Mouse (Mus musculus) heart, embryonic 10.5 days (tissue): ENCODE data around the gene Gm20388. TPM values are rescaled to one million over a fixed set of nuclear protein-coding genes. Genes with fewer than 3 reads are reported as not detected.

Experiments
- DNase-seq: peaks from one replicate; pipeline ENCODE4 v3.0.0-alpha.2; 2017; ENCODE audit warnings: low spot score
- H3K27ac ChIP-seq: fragments of 300-500 bp; sonication (generic); 2 replicates; pipeline ENCODE4 v1.5.1; 2016; ENCODE audit warnings: mild to moderate bottlenecking
- H3K27me3 ChIP-seq: fragments of 300-500 bp; sonication (generic); 2 replicates; pipeline ENCODE4 v1.6.1; 2016; ENCODE audit warnings: mild to moderate bottlenecking; ENCODE audit not compliant: poor library complexity, insufficient read depth, severe bottlenecking
- H3K36me3 ChIP-seq: fragments of 300-500 bp; sonication (generic); 2 replicates; pipeline ENCODE4 v1.6.1; 2016; ENCODE audit warnings: mild to moderate bottlenecking, moderate library complexity
- H3K4me1 ChIP-seq: fragments of 300-500 bp; sonication (generic); 2 replicates; pipeline ENCODE4 v1.6.1; 2016; ENCODE audit warnings: mild to moderate bottlenecking
- H3K4me3 ChIP-seq: fragments of 300-500 bp; sonication (generic); 2 replicates; pipeline ENCODE4 v1.5.1; 2016; ENCODE audit warnings: mild to moderate bottlenecking, moderate library complexity
- H3K9me3 ChIP-seq: fragments of 300-500 bp; sonication (generic); 2 replicates; pipeline ENCODE4 v1.6.1; 2016; ENCODE audit warnings: mild to moderate bottlenecking, moderate library complexity
- WGBS: fragments of 180-500 bp; shearing (Covaris S2); methylation state at CpG from one replicate; pipeline ENCODE4 v1.1.7; 2016; 5-methylcytosine and 5-hydroxymethylcytosine counted together
- polyA plus RNA-seq: library from polyadenylated mRNA; unstranded; fragments of >200 nt; fragmentation: Nextera tagmentation; extraction: Ambion mirVana; gene quantifications from 2 replicates; pipeline ENCODE4 v1.2.1, GENCODE M21; 2016

Gm20388 gene
- polyA plus RNA-seq, 1 experiment from 2014 or later = 4.5 TPM

GRCm38 (mm10) chr8:122779255-122779654 is 2868.6 kb downstream of the Gm20388 start:
- no peak for DNase-seq
- 74% methylated on average over 9 of the region's 9 CpGs for WGBS
- H3K4me3 ChIP-seq = no peak overlapping the region
- no peaks in the 10 kb centered on the region for H3K9me3 ChIP-seq
- peaks cover 8% of the 10 kb centered on the region; the same call in 1 of the 2 replicates for H3K27me3 ChIP-seq
- H3K4me1 ChIP-seq = peaks cover 20% of the 10 kb centered on the region
- no peak overlapping the region for H3K27ac ChIP-seq
- peaks cover 39% of the 10 kb centered on the region for H3K36me3 ChIP-seq

- Histone ChIP-seq H3K4me3 (no peak overlapping the region), H3K36me3 (peaks cover 82% of the 10 kb centered on the region), H3K9me3 (no peaks in the 10 kb centered on the region), H3K27me3 (no peaks in the 10 kb centered on the region), H3K27ac (0 out of 2 replicates have a peak overlapping the region, but pooled peaks have one; percentile 1), H3K4me1 (0 out of 2 replicates have a peak, but pooled peaks cover 2% of the 10 kb centered on the region)
- 73% methylated on average over 1 of the region's 1 CpGs for WGBS
- DNase-seq = no peak
Measured at GRCm38 (mm10) chr8:122784756-122785155, 2874.1 kb downstream of the Gm20388 start.

- no peaks in the 10 kb centered on the region for H3K9me3 ChIP-seq
- WGBS = 94% methylated on average over 5 of the region's 5 CpGs
- DNase-seq = no peak
Measured at GRCm38 (mm10) chr8:122789796-122790195, 2879.2 kb downstream of the Gm20388 start.

GRCm38 (mm10) chr8:122793375-122794174 is 2882.9 kb downstream of the Gm20388 start:
- Histone ChIP-seq H3K27me3 (no peaks in the 10 kb centered on the region), H3K4me3 (no peak overlapping the region), H3K36me3 (peaks cover 36% of the 10 kb centered on the region), H3K27ac (no peak overlapping the region), H3K9me3 (no peaks in the 10 kb centered on the region), H3K4me1 (no peaks in the 10 kb centered on the region)
- no peak for DNase-seq
- 87% methylated on average over 18 of the region's 18 CpGs for WGBS

More at GRCm38 (mm10) chr8:122789796-122790195, 2879.2 kb downstream of the Gm20388 start:
- Histone ChIP-seq H3K4me1 (no peaks in the 10 kb centered on the region), H3K27me3 (no peaks in the 10 kb centered on the region), H3K4me3 (no peak overlapping the region), H3K27ac (no peak overlapping the region), H3K36me3 (peaks cover 60% of the 10 kb centered on the region)

- Histone ChIP-seq H3K27me3 (no peaks in the 10 kb centered on the region), H3K4me3 (no peak overlapping the region), H3K27ac (no peak overlapping the region), H3K36me3 (peaks cover 31% of the 10 kb centered on the region), H3K9me3 (no peaks in the 10 kb centered on the region), H3K4me1 (no peaks in the 10 kb centered on the region)
- no peak for DNase-seq
- 80% methylated on average over 5 of the region's 5 CpGs for WGBS
Measured at GRCm38 (mm10) chr8:122794175-122794454, 2883.5 kb downstream of the Gm20388 start.

- Histone ChIP-seq H3K4me1 (peaks cover 10% of the 10 kb centered on the region; the same call in 1 of the 2 replicates), H3K9me3 (no peaks in the 10 kb centered on the region), H3K27me3 (peaks cover 11% of the 10 kb centered on the region), H3K36me3 (peaks cover 15% of the 10 kb centered on the region; the same call in 1 of the 2 replicates), H3K4me3 (no peak overlapping the region), H3K27ac (no peak overlapping the region)
- 41% methylated on average over 15 of the region's 15 CpGs for WGBS
- DNase-seq = no peak
Measured at GRCm38 (mm10) chr8:122803906-122804761, 2893.5 kb downstream of the Gm20388 start.

- Histone ChIP-seq H3K4me3 (no peak overlapping the region), H3K9me3 (no peaks in the 10 kb centered on the region), H3K27ac (no peak overlapping the region), H3K4me1 (peaks cover 12% of the 10 kb centered on the region; the same call in 1 of the 2 replicates), H3K36me3 (peaks cover 17% of the 10 kb centered on the region; the same call in 1 of the 2 replicates), H3K27me3 (peaks cover 11% of the 10 kb centered on the region)
- 71% methylated on average over 3 of the region's 3 CpGs for WGBS
- DNase-seq = no peak
Measured at GRCm38 (mm10) chr8:122805349-122805748, 2894.7 kb downstream of the Gm20388 start.

- peaks cover 28% of the 10 kb centered on the region; the same call in 1 of the 2 replicates for H3K36me3 ChIP-seq
- 74% methylated on average over 7 of the region's 7 CpGs for WGBS
Measured at GRCm38 (mm10) chr8:122806956-122807538, 2896.4 kb downstream of the Gm20388 start.

GRCm38 (mm10) chr8:122807907-122808306 is 2897.3 kb downstream of the Gm20388 start:
- H3K27me3 ChIP-seq = peaks cover 7% of the 10 kb centered on the region
- no peak for DNase-seq
- 89% methylated on average over 4 of the region's 4 CpGs for WGBS
- H3K36me3 ChIP-seq = peaks cover 24% of the 10 kb centered on the region; the same call in 1 of the 2 replicates
- H3K4me3 ChIP-seq = no peak overlapping the region
- peaks cover 16% of the 10 kb centered on the region; the same call in 1 of the 2 replicates for H3K4me1 ChIP-seq
- H3K9me3 ChIP-seq = no peaks in the 10 kb centered on the region
- H3K27ac ChIP-seq = no peak overlapping the region

More at GRCm38 (mm10) chr8:122806956-122807538, 2896.4 kb downstream of the Gm20388 start:
- no peak overlapping the region for H3K27ac ChIP-seq
- H3K9me3 ChIP-seq = no peaks in the 10 kb centered on the region
- no peak for DNase-seq
- no peak overlapping the region for H3K4me3 ChIP-seq
- H3K27me3 ChIP-seq = peaks cover 11% of the 10 kb centered on the region
- H3K4me1 ChIP-seq = peaks cover 16% of the 10 kb centered on the region; the same call in 1 of the 2 replicates

GRCm38 (mm10) chr8:122810376-122810775 is 2899.7 kb downstream of the Gm20388 start:
- no peak for DNase-seq
- Histone ChIP-seq H3K27me3 (peaks cover 3% of the 10 kb centered on the region; the same call in 1 of the 2 replicates), H3K4me3 (no peak overlapping the region), H3K9me3 (no peaks in the 10 kb centered on the region), H3K27ac (no peak overlapping the region), H3K36me3 (peaks cover 27% of the 10 kb centered on the region; the same call in 1 of the 2 replicates), H3K4me1 (peaks cover 22% of the 10 kb centered on the region)
- 62% methylated on average over 8 of the region's 8 CpGs for WGBS

- WGBS = 88% methylated on average over 16 of the region's 16 CpGs
- Histone ChIP-seq H3K36me3 (peaks cover 23% of the 10 kb centered on the region; the same call in 1 of the 2 replicates), H3K4me1 (peaks cover 20% of the 10 kb centered on the region), H3K4me3 (no peak overlapping the region), H3K9me3 (no peaks in the 10 kb centered on the region), H3K27ac (no peak overlapping the region), H3K27me3 (0 out of 2 replicates have a peak, but pooled peaks cover 3% of the 10 kb centered on the region)
- DNase-seq = no peak
Measured at GRCm38 (mm10) chr8:122811870-122812494, 2901.3 kb downstream of the Gm20388 start.

GRCm38 (mm10) chr8:122812610-122813250 is 2902.1 kb downstream of the Gm20388 start:
- no peaks in the 10 kb centered on the region for H3K9me3 ChIP-seq
- no peak overlapping the region for H3K27ac ChIP-seq
- 0 out of 2 replicates have a peak, but pooled peaks cover 3% of the 10 kb centered on the region for H3K27me3 ChIP-seq
- H3K4me1 ChIP-seq = peaks cover 27% of the 10 kb centered on the region
- peaks cover 29% of the 10 kb centered on the region; the same call in 1 of the 2 replicates for H3K36me3 ChIP-seq
- no peak for DNase-seq
- whole genome bisulfite sequencing = 75% methylated on average over 14 of the region's 14 CpGs
- H3K4me3 ChIP-seq = no peak overlapping the region
